Mouse (Mus musculus) mouse trophoblast stem cell (cell line): ENCODE data around the gene Dalrd3.

Experiments
- in situ Hi-C, 2 experiments: fragments of 300-500 bp; cut with MseI, MboI; formaldehyde crosslinking; loops; 2 replicates in 1 of 2; 3 replicates in 1 of 2; pipeline ENCODE4 v1.15.1; 2025

Dalrd3 gene

GRCm38 (mm10) chr9:108569381-108570206 lies at the start of gene Dalrd3:
Gene Dalrd3, plus strand, starts transcription at chr9:108569886.
- in situ Hi-C loops: no loop called here

- in situ Hi-C loops: no loop called here
Observed at GRCm38 (mm10) chr9:108521604-108522003, 48.1 kb upstream of the Dalrd3 start.

- in situ Hi-C loops: no loop called here
Observed at GRCm38 (mm10) chr9:108523341-108523740, 46.3 kb upstream of the Dalrd3 start.

GRCm38 (mm10) chr9:108525400-108525799 lies 44.3 kb upstream of the Dalrd3 start:
- in situ Hi-C loops: no loop called here

GRCm38 (mm10) chr9:108530954-108531353 lies 38.7 kb upstream of the Dalrd3 start:
- in situ Hi-C loops: no loop called here

GRCm38 (mm10) chr9:108531496-108531895 lies 38.2 kb upstream of the Dalrd3 start:
- in situ Hi-C loops: no loop called here

- in situ Hi-C loops: no loop called here
Observed at GRCm38 (mm10) chr9:108540846-108541245, 28.8 kb upstream of the Dalrd3 start.

- in situ Hi-C loops: no loop called here
Observed at GRCm38 (mm10) chr9:108545986-108546385, 23.7 kb upstream of the Dalrd3 start.

- in situ Hi-C loops: no loop called here
Observed at GRCm38 (mm10) chr9:108546875-108547274, 22.8 kb upstream of the Dalrd3 start.

- in situ Hi-C loops: no loop called here
Observed at GRCm38 (mm10) chr9:108559169-108559568, 10.5 kb upstream of the Dalrd3 start.

GRCm38 (mm10) chr9:108560227-108560841 lies 9.4 kb upstream of the Dalrd3 start, which contains the start of gene Impdh2:
Gene Impdh2, plus strand, starts transcription at chr9:108560286.
- in situ Hi-C loops: no loop called here

- in situ Hi-C loops: no loop called here
Observed at GRCm38 (mm10) chr9:108563671-108564070, 6.0 kb upstream of the Dalrd3 start.

GRCm38 (mm10) chr9:108564131-108564530 lies 5.6 kb upstream of the Dalrd3 start:
- in situ Hi-C loops: no loop called here

GRCm38 (mm10) chr9:108565881-108566814 lies 3.5 kb upstream of the Dalrd3 start:
- in situ Hi-C loops: no loop called here

GRCm38 (mm10) chr9:108566815-108567776 lies 2.6 kb upstream of the Dalrd3 start, which contains the start of gene Ndufaf3:
Gene Ndufaf3, minus strand, starts transcription at chr9:108567434.
- in situ Hi-C loops: no loop called here

- in situ Hi-C loops: no loop called here
Observed at GRCm38 (mm10) chr9:108567931-108568419, 1.7 kb upstream of the Dalrd3 start.

- in situ Hi-C loops: no loop called here
Observed at GRCm38 (mm10) chr9:108568511-108568921, 1.2 kb upstream of the Dalrd3 start.

- in situ Hi-C loops: no loop called here
Observed at GRCm38 (mm10) chr9:108570207-108570896, 666 bp downstream of the Dalrd3 start.

GRCm38 (mm10) chr9:108571401-108571973 lies 1.8 kb downstream of the Dalrd3 start:
- in situ Hi-C loops: no loop called here
